Mouse (Mus musculus): ENCODE measurements around the gene Abca12.

Gene Abca12

GRCm38 (mm10) chr1:71195333-71195732, 219.4 kb downstream of the Abca12 start:
- DNase-seq (ENCODE audit: low read depth): no peak

- no peak for DNase-seq (ENCODE audit: low read depth)
Observed at GRCm38 (mm10) chr1:71193931-71194330, 220.8 kb downstream of the Abca12 start.

Measured in fibroblast of lung, adult 2 months (primary cell).